Mouse (Mus musculus) limb, embryonic 15.5 days (tissue): ENCODE measurements around the gene Pls3. TPM values are rescaled to one million over a fixed set of nuclear protein-coding genes. Genes with fewer than 3 reads are reported as not detected.

Source experiments
- ATAC-seq: fragments of 200-750 bp; cut with Nextera tagmentation; 2 replicates; pipeline ENCODE4 v1.8.0; 2017; ENCODE audit warnings: low read depth, moderate TSS enrichment; ENCODE audit not compliant: insufficient number of reproducible peaks, low FRiP score, low TSS enrichment
- H3K27ac ChIP-seq: fragments of 300-500 bp; sonication (generic); 2 replicates; pipeline ENCODE4 v1.5.1; 2015; ENCODE audit warnings: moderate library complexity, mild to moderate bottlenecking, inconsistent platforms
- H3K27me3 ChIP-seq: fragments of 300-500 bp; sonication (generic); 2 replicates; pipeline ENCODE4 v1.6.1; 2015; ENCODE audit warnings: inconsistent platforms
- H3K36me3 ChIP-seq: fragments of 300-500 bp; sonication (generic); 2 replicates; pipeline ENCODE4 v1.6.1; 2015; ENCODE audit warnings: inconsistent platforms
- H3K4me1 ChIP-seq: fragments of 300-500 bp; sonication (generic); 2 replicates; pipeline ENCODE4 v1.6.1; 2015; ENCODE audit warnings: inconsistent platforms
- H3K4me2 ChIP-seq: fragments of 300-500 bp; sonication (generic); 2 replicates; pipeline ENCODE4 v1.6.1; 2015; ENCODE audit warnings: mild to moderate bottlenecking, inconsistent platforms
- H3K4me3 ChIP-seq: fragments of 300-500 bp; sonication (generic); 2 replicates; pipeline ENCODE4 v1.5.1; 2015; ENCODE audit warnings: mild to moderate bottlenecking, inconsistent platforms
- H3K9ac ChIP-seq: fragments of 300-500 bp; sonication (generic); 2 replicates; pipeline ENCODE4 v1.6.1; 2015; ENCODE audit warnings: inconsistent platforms
- H3K9me3 ChIP-seq: fragments of 300-500 bp; sonication (generic); 2 replicates; pipeline ENCODE4 v1.6.1; 2016; ENCODE audit warnings: inconsistent platforms
- WGBS: fragments of 180-500 bp; shearing (Covaris S2); methylation state at CpG from one replicate; pipeline ENCODE4 v1.1.7; 2015; 5-methylcytosine and 5-hydroxymethylcytosine counted together
- polyA plus RNA-seq: library from polyadenylated mRNA; unstranded; fragments of >200 nt; fragmentation: Nextera tagmentation; extraction: Ambion mirVana; gene quantifications from 2 replicates; pipeline ENCODE4 v1.2.1, GENCODE M21; 2015

The Pls3 gene
- polyA plus RNA-seq, result 122 and 126 TPM in 2 replicates

GRCm38 (mm10) chrX:75874332-75875291, at the start of gene Pls3:
Gene Pls3 (minus strand): TSS chrX:75875182.
- Histone ChIP-seq H3K27me3 (peaks cover 11% of the 10 kb centered on the region), H3K4me3 (peak within 1 kb of the TSS; percentile 50), H3K9me3 (no peaks in the 10 kb centered on the region), H3K36me3 (no peaks in the 10 kb centered on the region), H3K27ac (peak within 1 kb of the TSS; percentile 91), H3K4me2 (peak within 1 kb of the TSS; percentile 45), H3K9ac (peak within 1 kb of the TSS; percentile 28; the same call in 1 of the 2 replicates), H3K4me1 (no peaks in the 10 kb centered on the region)
- 14% methylated on average over 36 of the region's 45 CpGs for WGBS
- ATAC-seq, result peak; percentile 94

DNA sequence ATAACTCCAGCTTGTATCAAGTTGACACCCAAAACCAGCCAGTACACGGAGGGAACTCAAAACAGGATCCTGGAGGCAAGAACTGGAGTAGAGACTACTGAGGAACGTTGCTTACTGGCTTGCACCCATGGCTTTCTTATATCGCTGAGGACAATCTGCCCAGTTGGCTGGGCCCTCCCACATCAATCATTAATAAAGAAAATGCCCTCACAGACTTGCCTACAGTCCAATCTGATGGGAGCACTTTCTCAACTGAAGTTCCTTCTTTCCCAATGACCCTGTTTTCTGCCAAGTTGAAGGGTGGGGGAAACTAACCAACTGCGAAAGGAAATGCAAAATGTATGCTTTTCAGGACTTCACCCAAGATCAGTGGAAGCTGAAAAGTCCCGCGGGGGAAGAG, 20.7 kb upstream of the Pls3 start:
- no peak for ATAC-seq
- Histone ChIP-seq H3K9ac (no peak overlapping the region), H3K4me1 (no peaks in the 10 kb centered on the region), H3K27ac (no peak overlapping the region), H3K27me3 (no peaks in the 10 kb centered on the region), H3K4me2 (no peak overlapping the region), H3K36me3 (no peaks in the 10 kb centered on the region), H3K9me3 (no peaks in the 10 kb centered on the region), H3K4me3 (no peak overlapping the region)
- 71% methylated on average over 6 of the region's 6 CpGs for WGBS

- H3K36me3 ChIP-seq, result no peaks in the 10 kb centered on the region
- peaks cover 11% of the 10 kb centered on the region for H3K27me3 ChIP-seq
- no peak for ATAC-seq
- H3K4me3 ChIP-seq, result peak overlapping the region; percentile 50
- 19% methylated on average over 5 of the region's 5 CpGs for WGBS
- no peak overlapping the region for H3K9ac ChIP-seq
- H3K4me1 ChIP-seq, result no peaks in the 10 kb centered on the region
- H3K27ac ChIP-seq, result no peak overlapping the region
- peak overlapping the region; percentile 45 for H3K4me2 ChIP-seq
- H3K9me3 ChIP-seq, result no peaks in the 10 kb centered on the region
Observed at GRCm38 (mm10) chrX:75875566-75875965, 584 bp upstream of the Pls3 start.

DNA sequence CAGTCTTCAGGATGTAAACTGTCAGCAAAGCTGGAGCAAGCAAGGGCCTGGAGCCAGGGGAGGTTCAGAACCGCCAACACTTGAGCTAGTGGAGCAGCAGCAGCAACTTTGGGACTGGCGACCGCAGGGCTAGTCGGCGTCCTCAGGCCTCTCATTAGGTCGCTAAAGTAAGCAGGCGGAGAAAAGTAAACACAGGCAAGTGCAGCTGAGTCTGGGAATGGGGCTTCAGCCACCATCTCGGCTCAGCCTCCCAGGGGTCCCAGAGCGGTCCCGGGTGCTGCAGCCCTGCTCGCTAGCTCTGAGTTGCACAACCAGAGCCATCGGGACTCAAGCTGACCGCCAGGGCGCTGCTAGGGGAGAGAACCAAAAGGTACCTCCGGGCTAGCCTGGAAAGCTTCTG, 1.2 kb downstream of the Pls3 start:
- Histone ChIP-seq H3K4me3 (peak overlapping the region; percentile 50), H3K27ac (no peak overlapping the region; the same call in 1 of the 2 replicates), H3K4me1 (no peaks in the 10 kb centered on the region), H3K36me3 (no peaks in the 10 kb centered on the region), H3K9ac (no peak overlapping the region), H3K27me3 (peaks cover 11% of the 10 kb centered on the region), H3K4me2 (peak overlapping the region; percentile 45), H3K9me3 (no peaks in the 10 kb centered on the region)
- 0 out of 2 replicates have a peak, but pooled peaks have one; percentile 22 for ATAC-seq
- 23% methylated on average over 15 of the region's 15 CpGs for WGBS

DNA sequence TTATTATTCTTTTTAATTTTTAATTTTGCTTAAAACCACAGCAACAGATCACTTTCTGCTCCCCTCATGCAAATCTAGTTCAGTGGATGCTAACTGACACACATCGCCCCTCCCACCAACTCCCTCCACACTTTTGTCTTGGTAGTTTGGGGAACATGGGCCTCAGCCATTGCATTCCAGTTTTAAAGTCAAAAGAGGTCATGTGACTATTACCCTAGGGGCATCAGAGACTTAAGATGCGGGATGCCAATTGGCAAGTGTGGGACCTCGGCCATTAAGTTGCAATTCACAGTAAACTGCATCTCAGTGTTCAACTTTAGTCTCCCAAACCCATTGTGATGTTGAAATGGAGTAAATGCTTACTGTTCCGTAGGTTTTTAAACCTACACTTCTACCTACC, 1.7 kb downstream of the Pls3 start:
- peaks cover 11% of the 10 kb centered on the region for H3K27me3 ChIP-seq
- peak overlapping the region; percentile 45 for H3K4me2 ChIP-seq
- no peaks in the 10 kb centered on the region for H3K9me3 ChIP-seq
- peak overlapping the region; percentile 50 for H3K4me3 ChIP-seq
- WGBS, result 43% methylated on average over 4 of the region's 4 CpGs
- no peaks in the 10 kb centered on the region for H3K36me3 ChIP-seq
- H3K9ac ChIP-seq, result no peak overlapping the region
- ATAC-seq, result no peak
- no peaks in the 10 kb centered on the region for H3K4me1 ChIP-seq
- no peak overlapping the region for H3K27ac ChIP-seq

DNA sequence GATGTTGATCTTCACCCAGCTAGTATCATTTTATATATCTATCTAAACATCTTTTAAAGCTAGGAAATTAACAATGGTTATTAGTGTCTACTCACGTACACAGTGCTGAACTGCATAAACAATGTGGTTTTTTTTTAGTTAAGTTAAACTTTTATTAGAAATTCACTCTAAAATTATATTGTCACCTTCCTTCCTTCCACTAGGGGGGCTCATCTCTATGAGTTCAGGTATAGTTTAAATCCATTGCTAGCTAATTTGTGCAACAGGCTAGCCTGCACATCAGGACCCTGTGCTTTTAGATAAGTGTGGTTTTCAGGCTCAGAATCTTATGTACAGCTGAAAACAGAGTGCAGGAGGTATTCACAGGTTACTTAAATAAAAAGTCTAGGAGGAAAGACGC, 3.1 kb downstream of the Pls3 start:
- H3K4me3 ChIP-seq, result no peak overlapping the region
- no peak for ATAC-seq
- H3K27ac ChIP-seq, result no peak overlapping the region
- H3K4me1 ChIP-seq, result no peaks in the 10 kb centered on the region
- H3K4me2 ChIP-seq, result no peak overlapping the region
- no peaks in the 10 kb centered on the region for H3K36me3 ChIP-seq
- H3K9me3 ChIP-seq, result no peaks in the 10 kb centered on the region
- H3K9ac ChIP-seq, result no peak overlapping the region
- WGBS, result 71% methylated on average over 2 of the region's 2 CpGs
- H3K27me3 ChIP-seq, result peaks cover 11% of the 10 kb centered on the region

DNA sequence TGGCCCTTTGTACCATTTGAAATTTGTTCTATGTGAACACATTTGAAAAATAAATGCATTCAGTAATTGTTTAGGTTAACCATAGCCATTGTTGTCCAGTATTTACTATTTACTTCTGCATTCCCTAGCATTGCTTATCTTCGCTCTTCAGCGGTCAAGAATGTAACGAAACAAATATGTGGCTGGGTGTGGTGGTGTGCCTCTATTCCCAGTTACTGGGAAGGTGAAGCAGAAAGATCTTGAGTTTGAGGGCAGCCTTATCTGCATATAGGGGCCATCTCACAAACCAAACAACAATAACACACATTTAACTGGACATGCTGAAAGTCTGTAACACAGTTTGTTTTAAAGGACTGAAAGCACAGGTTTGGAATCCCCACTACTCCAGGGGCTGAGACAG, 13.3 kb downstream of the Pls3 start:
- no peak overlapping the region for H3K27ac ChIP-seq
- 0 out of 2 replicates have a peak, but pooled peaks cover 2% of the 10 kb centered on the region for H3K27me3 ChIP-seq
- no peak overlapping the region for H3K4me3 ChIP-seq
- H3K9ac ChIP-seq, result no peak overlapping the region
- H3K4me1 ChIP-seq, result no peaks in the 10 kb centered on the region
- WGBS, result 90% methylated on average over 3 of the region's 3 CpGs
- no peak for ATAC-seq
- H3K9me3 ChIP-seq, result no peaks in the 10 kb centered on the region
- no peaks in the 10 kb centered on the region for H3K36me3 ChIP-seq
- no peak overlapping the region for H3K4me2 ChIP-seq

DNA sequence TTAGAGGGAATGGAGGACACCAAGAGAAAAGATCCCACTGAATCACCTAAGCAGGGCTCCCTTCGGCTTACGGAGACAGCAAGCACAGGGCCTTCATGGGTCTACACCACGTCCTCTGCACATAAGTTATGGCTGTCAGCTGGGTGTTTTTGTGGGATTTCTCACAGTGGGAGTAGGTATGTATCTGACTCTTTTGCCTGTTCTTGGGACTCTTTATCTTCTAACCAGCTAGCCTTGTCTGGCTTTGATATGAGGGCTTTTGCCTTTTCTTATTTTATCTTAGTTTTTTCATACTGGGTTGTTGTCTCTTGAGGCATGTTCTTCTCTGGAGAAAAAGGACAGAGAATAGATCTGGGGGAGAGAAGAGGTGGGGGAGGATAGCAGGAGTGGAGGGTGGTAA, 20.7 kb downstream of the Pls3 start:
- no peak overlapping the region for H3K27ac ChIP-seq
- H3K27me3 ChIP-seq, result no peaks in the 10 kb centered on the region
- no peaks in the 10 kb centered on the region for H3K36me3 ChIP-seq
- 92% methylated on average over 3 of the region's 3 CpGs for WGBS
- no peaks in the 10 kb centered on the region for H3K4me1 ChIP-seq
- H3K9ac ChIP-seq, result no peak overlapping the region
- H3K9me3 ChIP-seq, result no peaks in the 10 kb centered on the region
- H3K4me2 ChIP-seq, result no peak overlapping the region
- no peak for ATAC-seq
- no peak overlapping the region for H3K4me3 ChIP-seq

- WGBS, result 78% methylated on average over 4 of the region's 4 CpGs
- H3K9me3 ChIP-seq, result no peaks in the 10 kb centered on the region
- no peak for ATAC-seq
- no peak overlapping the region for H3K4me2 ChIP-seq
- no peaks in the 10 kb centered on the region for H3K36me3 ChIP-seq
- H3K4me1 ChIP-seq, result no peaks in the 10 kb centered on the region
- no peaks in the 10 kb centered on the region for H3K27me3 ChIP-seq
- no peak overlapping the region for H3K4me3 ChIP-seq
- no peak overlapping the region for H3K9ac ChIP-seq
- H3K27ac ChIP-seq, result no peak overlapping the region
Observed at GRCm38 (mm10) chrX:75844290-75844689, 30.7 kb downstream of the Pls3 start.

GRCm38 (mm10) chrX:75842835-75843234, 32.1 kb downstream of the Pls3 start:
- H3K4me2 ChIP-seq, result no peak overlapping the region
- WGBS, result 57% methylated on average over 9 of the region's 9 CpGs

GRCm38 (mm10) chrX:75842120-75842519, 32.9 kb downstream of the Pls3 start:
- WGBS, result 55% methylated on average over 2 of the region's 2 CpGs
- Histone ChIP-seq H3K4me2 (no peak overlapping the region), H3K4me3 (no peak overlapping the region), H3K9ac (no peak overlapping the region), H3K4me1 (no peaks in the 10 kb centered on the region), H3K36me3 (no peaks in the 10 kb centered on the region), H3K27me3 (no peaks in the 10 kb centered on the region), H3K9me3 (no peaks in the 10 kb centered on the region), H3K27ac (no peak overlapping the region)
- no peak for ATAC-seq

More at GRCm38 (mm10) chrX:75842835-75843234, 32.1 kb downstream of the Pls3 start:
- H3K27me3 ChIP-seq, result no peaks in the 10 kb centered on the region
- no peak for ATAC-seq
- no peak overlapping the region for H3K4me3 ChIP-seq
- no peaks in the 10 kb centered on the region for H3K4me1 ChIP-seq
- H3K36me3 ChIP-seq, result no peaks in the 10 kb centered on the region
- no peaks in the 10 kb centered on the region for H3K9me3 ChIP-seq
- H3K9ac ChIP-seq, result no peak overlapping the region
- H3K27ac ChIP-seq, result peak overlapping the region; percentile 38; the same call in 1 of the 2 replicates

GRCm38 (mm10) chrX:75840263-75840662, 34.7 kb downstream of the Pls3 start:
- Histone ChIP-seq H3K4me1 (no peaks in the 10 kb centered on the region), H3K4me2 (no peak overlapping the region), H3K9ac (no peak overlapping the region), H3K27ac (no peak overlapping the region), H3K36me3 (no peaks in the 10 kb centered on the region), H3K9me3 (no peaks in the 10 kb centered on the region), H3K4me3 (no peak overlapping the region), H3K27me3 (no peaks in the 10 kb centered on the region)
- 78% methylated on average over 4 of the region's 4 CpGs for whole genome bisulfite sequencing
- no peak for ATAC-seq
